Mouse (Mus musculus) thymus, postnatal 4 days (tissue): ENCODE measurements around the gene Fam53b.

Source experiments
- DNase-seq: peaks from one replicate; pipeline ENCODE4 v3.0.0; 2021

Fam53b gene

GRCm38 (mm10) chr7:132813416-132814088, at the start of gene Fam53b:
Fam53b (minus strand) TSS chr7:132813886.
- peak; percentile 79 for DNase-seq

GRCm38 (mm10) chr7:132859042-132859958, 45.6 kb upstream of the Fam53b start, which contains the start of gene Abraxas2:
Abraxas2 (plus strand) TSS chr7:132859225.
- DNase-seq = peak; percentile 94

- no peak for DNase-seq
Observed at GRCm38 (mm10) chr7:132858043-132858608, 44.4 kb upstream of the Fam53b start.

- DNase-seq = no peak
Observed at GRCm38 (mm10) chr7:132856083-132856482, 42.4 kb upstream of the Fam53b start.

- no peak for DNase-seq
Observed at GRCm38 (mm10) chr7:132853946-132854345, 40.3 kb upstream of the Fam53b start.

GRCm38 (mm10) chr7:132853361-132853760, 39.7 kb upstream of the Fam53b start:
- DNase-seq = no peak

GRCm38 (mm10) chr7:132852173-132852844, 38.6 kb upstream of the Fam53b start, which contains the start of gene Eef1akmt2:
Eef1akmt2 (minus strand) TSS chr7:132852673.
- peak; percentile 83 for DNase-seq

GRCm38 (mm10) chr7:132843152-132843551, 29.5 kb upstream of the Fam53b start:
- DNase-seq = no peak

- no peak for DNase-seq
Observed at GRCm38 (mm10) chr7:132842455-132842854, 28.8 kb upstream of the Fam53b start.

- no peak for DNase-seq
Observed at GRCm38 (mm10) chr7:132841287-132841686, 27.6 kb upstream of the Fam53b start.

GRCm38 (mm10) chr7:132830955-132831354, 17.3 kb upstream of the Fam53b start:
- DNase-seq = no peak

GRCm38 (mm10) chr7:132824346-132825022, 10.8 kb upstream of the Fam53b start:
- DNase-seq = no peak

- DNase-seq = no peak
Observed at GRCm38 (mm10) chr7:132823832-132824231, 10.1 kb upstream of the Fam53b start.

GRCm38 (mm10) chr7:132820692-132821091, 7.0 kb upstream of the Fam53b start:
- no peak for DNase-seq

GRCm38 (mm10) chr7:132817056-132817455, 3.4 kb upstream of the Fam53b start:
- no peak for DNase-seq

GRCm38 (mm10) chr7:132816528-132816927, 2.8 kb upstream of the Fam53b start:
- no peak for DNase-seq

GRCm38 (mm10) chr7:132815081-132815480, 1.4 kb upstream of the Fam53b start:
- no peak for DNase-seq

- no peak for DNase-seq
Observed at GRCm38 (mm10) chr7:132814089-132814450, 384 bp upstream of the Fam53b start.

- peak; percentile 76 for DNase-seq
Observed at GRCm38 (mm10) chr7:132812619-132813415, 869 bp downstream of the Fam53b start.

- DNase-seq = peak; percentile 70
Observed at GRCm38 (mm10) chr7:132811716-132812618, 1.7 kb downstream of the Fam53b start.
